Mouse (Mus musculus) olfactory bulb, adult 2 months (tissue): Measurements from ENCODE around the gene Nos2. TPM values are rescaled to one million over a fixed set of nuclear protein-coding genes. Genes with fewer than 3 reads are reported as not detected.

Source experiments
- H3K27ac ChIP-seq: fragments of 200-500 bp; 2 replicates; pipeline ENCODE4 v1.5.1; 2012; ENCODE audit warnings: low read depth, low read length; ENCODE audit not compliant: insufficient read depth
- H3K4me1 ChIP-seq: fragments of 200-500 bp; 2 replicates; pipeline ENCODE4 v1.6.1; 2012; ENCODE audit warnings: low read length; ENCODE audit not compliant: control insufficient read depth, insufficient read depth
- H3K4me3 ChIP-seq: fragments of 200-500 bp; 2 replicates; pipeline ENCODE4 v1.5.1; 2012; ENCODE audit warnings: mild to moderate bottlenecking, low read depth, low read length, moderate library complexity; ENCODE audit not compliant: insufficient read depth
- CTCF ChIP-seq: fragments of 200-500 bp; IDR thresholded peaks from 2 replicates; pipeline ENCODE4 v1.5.1; 2012; ENCODE audit warnings: low read depth, mild to moderate bottlenecking, low read length, moderate library complexity; ENCODE audit not compliant: insufficient read depth
- POLR2A ChIP-seq: fragments of 200-500 bp; IDR thresholded peaks from 2 replicates; pipeline ENCODE4 v1.6.1; 2012; ENCODE audit warnings: mild to moderate bottlenecking, low read depth, low read length, moderate library complexity; ENCODE audit not compliant: insufficient read depth
- WGBS: fragments of 180-500 bp; shearing (Covaris S2); methylation state at CpG from one replicate; pipeline ENCODE4 v1.1.7; 2018; 5-methylcytosine and 5-hydroxymethylcytosine counted together
- polyA plus RNA-seq: library from polyadenylated mRNA; stranded (reverse); fragments of >200 nt; gene quantifications from 2 replicates; pipeline ENCODE4 v1.2.4, GENCODE M21; 2012; ENCODE audit warnings: low replicate concordance; ENCODE audit not compliant: missing spikeins, insufficient read depth, insufficient read length

The Nos2 gene
- polyA plus RNA-seq, result not detected in 2 replicates

DNA sequence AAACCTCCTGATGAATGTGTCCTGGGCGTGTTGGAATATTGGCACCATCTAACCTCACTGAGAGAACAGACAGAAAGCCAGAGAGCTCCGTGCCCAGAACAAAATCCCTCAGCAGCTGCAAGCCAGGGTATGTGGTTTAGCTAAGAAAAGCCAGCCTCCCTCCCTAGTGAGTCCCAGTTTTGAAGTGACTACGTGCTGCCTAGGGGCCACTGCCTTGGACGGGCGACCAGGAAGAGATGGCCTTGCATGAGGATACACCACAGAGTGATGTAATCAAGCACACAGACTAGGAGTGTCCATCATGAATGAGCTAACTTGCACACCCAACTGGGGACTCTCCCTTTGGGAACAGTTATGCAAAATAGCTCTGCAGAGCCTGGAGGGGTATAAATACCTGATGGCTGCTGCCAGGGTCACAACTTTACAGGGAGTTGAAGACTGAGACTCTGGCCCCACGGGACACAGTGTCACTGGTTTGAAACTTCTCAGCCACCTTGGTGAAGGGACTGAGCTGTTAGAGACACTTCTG is at the start of gene Nos2:
TSS of gene Nos2 (plus strand) at position 377 of the 529 bp plus-strand sequence.
- Histone ChIP-seq H3K27ac (no peak within 1 kb of the TSS), H3K4me3 (no peak within 1 kb of the TSS), H3K4me1 (peaks cover 8% of the 10 kb centered on the region)
- TF ChIP-seq POLR2A (no peak), CTCF (no peak)
- WGBS, result 42% methylated on average over 6 of the region's 6 CpGs

DNA sequence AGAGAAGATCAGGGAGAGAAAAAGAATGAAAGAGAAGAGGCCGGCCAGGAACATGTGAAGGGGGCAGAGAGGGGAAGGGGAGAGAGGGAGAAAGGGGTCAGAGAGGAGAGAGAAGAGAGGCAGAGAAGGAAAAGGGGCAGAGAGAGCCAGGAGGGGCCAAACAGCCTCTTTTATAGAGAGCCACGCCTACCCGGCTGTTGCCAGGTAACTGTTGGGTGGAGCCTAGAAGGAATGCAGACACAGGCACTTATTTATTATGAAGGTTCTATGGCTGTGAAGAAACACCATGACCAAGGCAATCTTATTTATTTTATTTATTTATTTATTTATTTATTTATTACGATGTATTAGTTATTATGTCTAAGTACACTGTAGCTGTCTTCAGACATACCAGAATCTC is 49.7 kb upstream of the Nos2 start:
- H3K27ac ChIP-seq, result no peak overlapping the region
- TF ChIP-seq POLR2A, result no peak
- TF ChIP-seq CTCF, result no peak
- H3K4me1 ChIP-seq, result no peaks in the 10 kb centered on the region
- WGBS, result 89% methylated on average over 4 of the region's 4 CpGs
- H3K4me3 ChIP-seq, result no peak overlapping the region

DNA sequence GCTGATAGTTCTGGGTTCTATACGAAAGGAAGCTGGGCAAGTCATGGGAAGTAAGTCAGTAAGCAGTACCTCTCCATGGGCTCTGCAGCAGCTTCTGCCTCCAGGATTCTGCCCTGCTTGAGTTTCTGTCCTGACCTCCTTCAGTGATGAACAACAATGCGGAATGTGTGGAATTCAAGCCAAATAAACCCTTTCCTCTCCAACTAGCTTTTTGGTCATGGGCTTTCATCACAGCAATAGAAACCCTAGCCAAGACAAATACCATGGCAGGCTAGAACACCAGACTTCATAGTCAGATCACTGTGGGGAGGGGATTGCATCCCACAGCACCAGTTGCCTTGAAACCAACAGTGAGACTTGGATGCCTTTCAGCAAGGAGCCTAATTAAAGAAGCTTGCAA is 47.8 kb upstream of the Nos2 start:
- TF ChIP-seq POLR2A, result no peak
- TF ChIP-seq CTCF, result no peak
- WGBS, result 64% methylated on average over 2 of the region's 2 CpGs

DNA sequence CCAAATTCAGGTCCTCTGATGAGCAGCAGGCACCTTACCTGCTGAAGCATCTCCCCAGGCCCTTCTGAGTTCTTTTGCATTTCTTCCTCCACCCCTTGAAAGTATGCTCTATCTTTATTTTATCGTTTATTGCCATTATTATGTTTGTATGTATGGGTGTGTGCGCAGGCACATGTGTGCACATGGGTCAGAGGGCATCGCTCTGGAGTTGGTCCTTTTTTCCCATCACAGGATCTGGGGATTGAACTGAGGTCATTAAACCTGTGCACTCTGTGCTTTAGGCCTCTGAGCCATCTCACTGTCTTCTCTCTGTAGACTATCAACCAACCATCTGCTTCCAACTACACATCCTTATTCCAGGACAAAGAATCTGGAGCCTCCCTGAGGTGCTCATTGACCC is 40.9 kb upstream of the Nos2 start:
- Histone ChIP-seq H3K4me1 (no peaks in the 10 kb centered on the region), H3K27ac (no peak overlapping the region), H3K4me3 (no peak overlapping the region)
- TF ChIP-seq CTCF (no peak), POLR2A (no peak)
- WGBS, result 96% methylated on average over 3 of the region's 3 CpGs

More for the DNA sequence above, 47.8 kb upstream of the Nos2 start:
- no peak overlapping the region for H3K27ac ChIP-seq
- no peak overlapping the region for H3K4me3 ChIP-seq
- no peaks in the 10 kb centered on the region for H3K4me1 ChIP-seq

DNA sequence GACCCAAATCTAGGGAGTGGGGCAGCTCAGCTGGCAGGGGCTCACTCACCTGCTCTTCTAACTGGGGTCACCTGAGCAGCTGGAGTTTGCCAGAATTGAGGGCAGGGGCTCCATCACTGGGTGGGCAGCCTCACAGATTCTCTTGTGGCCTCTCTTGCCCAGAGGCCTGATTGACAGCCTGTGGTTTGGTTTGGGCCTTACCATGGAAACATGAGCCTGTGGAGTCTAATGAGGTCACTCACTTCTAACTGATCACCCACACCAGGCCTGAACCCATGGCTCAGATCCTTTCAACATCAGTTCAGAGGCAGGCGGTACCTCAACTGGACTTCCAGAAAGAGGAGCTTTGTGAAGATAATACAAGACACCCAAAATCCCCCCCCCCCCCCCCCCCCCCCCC is 33.9 kb upstream of the Nos2 start:
- no peak overlapping the region for H3K4me3 ChIP-seq
- TF ChIP-seq POLR2A (no peak), CTCF (no peak)
- 33% methylated on average over 1 of the region's 1 CpGs for WGBS
- peaks cover 10% of the 10 kb centered on the region for H3K4me1 ChIP-seq
- H3K27ac ChIP-seq, result no peak overlapping the region

DNA sequence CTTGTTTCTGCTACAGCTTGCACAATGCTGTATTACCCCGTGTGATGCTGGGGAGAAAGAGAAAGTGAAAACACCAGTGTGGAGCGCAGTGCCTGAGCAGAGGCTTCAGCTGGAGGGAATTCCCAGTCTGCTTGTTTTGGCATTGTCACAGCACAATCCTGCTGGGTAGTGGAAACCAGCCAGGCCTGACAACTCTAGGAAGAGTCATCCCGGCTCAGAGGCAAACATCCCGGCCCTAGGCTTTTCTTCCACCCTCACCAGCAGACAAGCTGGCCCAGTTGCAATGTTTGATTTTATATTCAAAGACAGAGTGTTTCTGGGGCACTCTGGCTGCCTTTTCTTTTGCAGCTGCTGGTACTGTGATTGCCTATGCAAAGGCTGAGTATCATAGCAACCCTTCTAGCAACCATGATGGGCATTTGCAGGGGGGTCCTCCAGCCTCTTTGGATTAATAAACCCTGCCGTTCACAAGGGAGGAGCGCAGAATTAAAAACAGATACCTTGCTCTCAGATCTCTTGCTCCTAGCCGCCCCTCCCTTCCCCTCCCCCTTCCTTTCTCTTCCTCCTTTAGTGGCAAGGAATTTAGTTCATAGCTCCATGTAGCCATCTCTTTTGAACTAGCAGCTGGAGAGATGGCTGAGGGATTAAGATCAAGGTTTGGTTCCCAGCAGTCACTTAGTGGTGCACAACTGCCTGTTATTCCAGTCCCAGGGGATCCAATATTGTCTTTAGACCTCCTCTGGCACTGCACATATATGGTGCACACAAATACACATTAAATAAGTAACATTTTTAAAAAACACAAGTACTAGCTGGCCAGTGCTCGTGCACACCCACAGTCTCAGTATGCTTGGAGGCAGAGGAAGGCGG is 33.2 kb upstream of the Nos2 start:
- no peak for TF ChIP-seq CTCF
- no peak for TF ChIP-seq POLR2A
- WGBS, result 18% methylated on average over 9 of the region's 9 CpGs

DNA sequence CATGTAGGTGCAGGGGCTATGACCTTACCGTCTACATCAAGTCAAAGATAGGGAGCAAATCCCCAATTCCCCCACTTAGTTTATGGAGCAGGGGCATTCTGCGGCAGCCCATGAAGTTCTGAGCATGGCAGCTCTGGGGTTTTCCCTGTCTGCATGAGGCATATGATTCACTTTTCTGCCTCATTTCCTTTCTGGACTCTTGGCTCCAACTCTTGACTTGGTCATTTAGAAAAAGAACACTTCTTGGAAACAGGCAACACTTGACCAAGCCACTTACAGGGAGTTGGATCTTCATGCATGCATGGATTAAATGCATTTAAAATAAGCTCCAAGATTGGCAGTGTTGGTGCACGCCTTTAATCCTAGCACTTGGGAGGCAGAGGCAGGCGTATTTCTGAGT is 31.4 kb upstream of the Nos2 start:
- 97% methylated on average over 4 of the region's 4 CpGs for WGBS

More for the DNA sequence above, 33.2 kb upstream of the Nos2 start:
- peaks cover 10% of the 10 kb centered on the region for H3K4me1 ChIP-seq
- peak overlapping the region; percentile 19; the same call in 1 of the 2 replicates for H3K27ac ChIP-seq
- H3K4me3 ChIP-seq, result no peak overlapping the region; the same call in 1 of the 2 replicates

DNA sequence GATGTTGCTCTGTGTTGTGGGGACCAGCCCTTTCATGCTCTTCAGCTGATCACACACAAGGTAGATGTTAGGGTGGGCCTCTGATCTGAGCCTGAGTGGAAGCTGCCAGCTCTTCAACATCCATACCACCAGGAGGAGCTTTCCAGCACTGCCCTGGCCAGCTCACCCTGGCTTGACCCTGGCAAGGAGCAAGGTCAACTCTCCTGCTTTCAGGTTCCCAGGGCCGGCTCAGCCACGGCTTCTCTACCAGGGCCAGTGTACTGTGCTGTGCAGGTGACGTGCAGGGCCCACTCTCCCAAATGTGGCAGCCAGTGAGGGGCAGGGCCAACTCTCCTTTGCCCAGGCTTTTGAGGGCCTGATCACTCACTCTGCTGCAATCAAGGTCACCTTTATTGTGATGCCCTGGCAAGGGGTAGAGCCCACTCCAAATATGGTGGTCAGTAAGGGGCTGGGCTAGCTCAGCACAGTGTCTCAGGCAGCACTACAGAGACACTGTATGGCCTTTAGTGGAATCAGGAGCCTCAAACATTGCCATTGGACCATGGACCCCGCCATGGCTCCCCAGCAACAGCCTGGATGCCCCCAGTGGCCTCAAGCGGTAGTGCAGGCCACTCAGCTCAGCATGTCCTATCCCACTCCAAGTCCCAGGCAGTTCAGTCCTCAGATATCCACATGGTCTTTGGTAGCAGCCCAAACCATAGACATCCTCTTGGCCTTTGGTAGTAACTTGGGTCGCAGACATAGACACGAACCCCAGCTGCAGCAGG is 24.0 kb upstream of the Nos2 start:
- Histone ChIP-seq H3K27ac (no peak overlapping the region), H3K4me3 (no peak overlapping the region), H3K4me1 (no peaks in the 10 kb centered on the region)
- TF ChIP-seq POLR2A (no peak), CTCF (peak; percentile 47; the same call in 1 of the 2 replicates)
- 75% methylated on average over 7 of the region's 7 CpGs for WGBS

More for the DNA sequence above, 31.4 kb upstream of the Nos2 start:
- H3K4me1 ChIP-seq, result peaks cover 10% of the 10 kb centered on the region
- no peak for TF ChIP-seq CTCF
- no peak for TF ChIP-seq POLR2A
- H3K27ac ChIP-seq, result no peak overlapping the region
- H3K4me3 ChIP-seq, result no peak overlapping the region
